Mouse (Mus musculus) cerebellum, adult 2 months (tissue): ENCODE results near the gene Astn1.

Source experiments
- CTCF ChIP-seq: fragments of 200-500 bp; IDR thresholded peaks from 2 replicates; pipeline ENCODE4 v1.5.1; 2011; ENCODE audit warnings: low read depth, mild to moderate bottlenecking, control low read depth, low read length, moderate library complexity, borderline replicate concordance; ENCODE audit not compliant: insufficient read depth
- POLR2A ChIP-seq: fragments of 200-500 bp; IDR thresholded peaks from 2 replicates; pipeline ENCODE4 v1.6.1; 2011; ENCODE audit warnings: low read length, control low read depth, borderline replicate concordance; ENCODE audit not compliant: insufficient read depth

DNA sequence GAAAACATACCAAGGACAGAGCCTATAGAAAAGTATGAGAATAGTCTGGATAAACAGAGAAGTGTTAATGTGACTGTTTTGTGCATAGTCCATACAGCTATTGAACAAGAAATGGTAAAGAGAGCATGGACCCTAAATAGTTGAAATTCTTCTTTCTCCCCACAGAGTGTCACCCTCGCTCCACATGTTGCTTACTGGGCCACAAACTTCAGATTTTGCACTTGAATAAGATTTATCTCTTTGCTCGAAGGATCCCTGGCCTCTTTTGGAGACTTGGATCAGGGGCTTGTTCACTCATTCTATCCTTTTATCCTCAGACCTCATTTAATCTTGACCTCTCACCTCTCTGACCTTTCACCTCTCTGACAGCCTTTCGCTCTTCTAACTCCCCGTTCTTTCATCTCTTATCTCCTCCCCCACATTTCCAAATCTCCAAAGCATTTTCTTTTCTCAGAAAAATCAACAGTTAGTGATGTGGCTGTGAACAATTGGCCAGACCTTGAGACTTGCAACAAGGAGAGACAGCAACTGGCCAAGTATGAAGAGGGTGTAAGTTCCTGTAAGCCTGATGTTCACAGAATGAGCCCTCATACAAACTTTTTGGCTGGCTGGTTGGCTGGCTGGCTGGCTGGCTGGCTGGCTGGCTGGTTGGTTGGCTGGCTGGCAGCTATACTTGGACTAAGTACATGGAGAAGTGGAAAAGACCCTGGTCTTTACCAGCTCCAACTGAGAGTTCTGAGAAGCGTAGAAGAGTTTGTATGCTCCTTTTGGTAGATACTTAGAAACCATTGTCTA, 351.4 kb downstream of the Astn1 start:
- peak; percentile 68 for TF ChIP-seq CTCF
- TF ChIP-seq POLR2A = no peak
